Mouse (Mus musculus) lung, postnatal 4 days (tissue): Measurements from ENCODE around the gene Ano9.
A peak's percentile ranks its signal among the peaks of the same experiment; 100 is the strongest.

Experiments used
- DNase-seq, 2 experiments: peaks; one replicate each; pipeline ENCODE4 v3.0.0; 2021

Gene Ano9

GRCm38 (mm10) chr7:141099911-141100691 is 17.5 kb downstream of the Ano9 start, which contains the start of gene Sigirr:
Sigirr (minus strand) TSS chr7:141100572.
- DNase-seq: peak; percentile 66 to 74

- no peak for DNase-seq
Measured at GRCm38 (mm10) chr7:141097177-141097576, 20.4 kb downstream of the Ano9 start.

- peak; percentile 85 to 92 for DNase-seq
Measured at GRCm38 (mm10) chr7:141096649-141097056, 21.0 kb downstream of the Ano9 start.

- DNase-seq: no peak
Measured at GRCm38 (mm10) chr7:141096021-141096420, 21.6 kb downstream of the Ano9 start.

GRCm38 (mm10) chr7:141094487-141095205 is 23.0 kb downstream of the Ano9 start:
- DNase-seq: no peak

GRCm38 (mm10) chr7:141093950-141094349 is 23.7 kb downstream of the Ano9 start:
- DNase-seq: no peak

GRCm38 (mm10) chr7:141092051-141092735 is 25.4 kb downstream of the Ano9 start:
- DNase-seq: peak; percentile 90 to 91

GRCm38 (mm10) chr7:141090228-141090627 is 27.4 kb downstream of the Ano9 start:
- DNase-seq: no peak

- DNase-seq: no peak
Measured at GRCm38 (mm10) chr7:141088473-141088872, 29.1 kb downstream of the Ano9 start.

GRCm38 (mm10) chr7:141087894-141088293 is 29.7 kb downstream of the Ano9 start:
- no peak for DNase-seq

GRCm38 (mm10) chr7:141079481-141080449 is 37.8 kb downstream of the Ano9 start:
- peak; percentile 68 to 73 for DNase-seq

- DNase-seq: no peak
Measured at GRCm38 (mm10) chr7:141078876-141079275, 38.7 kb downstream of the Ano9 start.

- DNase-seq: no peak
Measured at GRCm38 (mm10) chr7:141077841-141078240, 39.8 kb downstream of the Ano9 start, which contains the start of gene Pkp3. Pkp3 (plus strand) TSS chr7:141078218.

- DNase-seq: no peak
Measured at GRCm38 (mm10) chr7:141073782-141074181, 43.8 kb downstream of the Ano9 start.

GRCm38 (mm10) chr7:141072017-141072745 is 45.4 kb downstream of the Ano9 start:
- peak; percentile 34 to 48 for DNase-seq

- DNase-seq: peak; percentile 58 to 81
Measured at GRCm38 (mm10) chr7:141070058-141070862, 47.3 kb downstream of the Ano9 start.

- peak in 1 of 2 experiments; percentile 24 for DNase-seq
Measured at GRCm38 (mm10) chr7:141068351-141068750, 49.3 kb downstream of the Ano9 start.

- no peak for DNase-seq
Measured at GRCm38 (mm10) chr7:141064576-141064975, 53.0 kb downstream of the Ano9 start.

- peak; percentile 33 to 46 for DNase-seq
Measured at GRCm38 (mm10) chr7:141064175-141064574, 53.4 kb downstream of the Ano9 start.

GRCm38 (mm10) chr7:141063353-141063752 is 54.3 kb downstream of the Ano9 start:
- DNase-seq: peak in 1 of 2 experiments; percentile 6
